Mouse (Mus musculus) spleen, postnatal 10 days (tissue): Measurements from ENCODE around the gene Arrdc3.
"Not testable (repeated sequence)": the region's sequence is repeated elsewhere in the genome, so short reads cannot be mapped to it uniquely, and the experiment has no call there.

ENCODE experiments used
- DNase-seq, 2 experiments: peaks; one replicate each; pipeline ENCODE4 v3.0.0; 2021 to 2022; ENCODE audit warnings: low spot score in 2 of 2

Gene Arrdc3

DNA sequence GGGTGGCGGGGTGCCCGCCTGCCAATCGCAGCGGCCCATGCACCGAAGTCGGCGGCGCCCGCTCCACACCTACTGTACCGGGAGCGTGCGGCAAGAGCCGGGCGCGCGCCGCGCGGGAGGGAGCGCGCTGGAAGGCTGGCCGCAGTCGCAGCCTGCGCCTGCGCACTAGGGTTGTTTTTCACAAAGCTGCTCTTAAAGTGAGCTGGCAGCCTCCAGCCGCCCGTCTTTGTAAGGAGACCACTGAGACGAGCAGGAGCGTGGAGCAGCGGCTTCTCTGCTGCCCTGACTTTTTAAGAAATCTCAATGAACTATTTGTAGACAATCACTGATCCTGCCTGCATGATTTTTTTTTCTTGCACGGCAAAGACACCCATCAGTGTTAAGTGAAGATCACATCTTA is at the start of gene Arrdc3:
Gene Arrdc3, plus strand, starts transcription at position 195 of the 400 bp plus-strand sequence.
- DNase-seq, result peak; percentile 94 to 98

DNA sequence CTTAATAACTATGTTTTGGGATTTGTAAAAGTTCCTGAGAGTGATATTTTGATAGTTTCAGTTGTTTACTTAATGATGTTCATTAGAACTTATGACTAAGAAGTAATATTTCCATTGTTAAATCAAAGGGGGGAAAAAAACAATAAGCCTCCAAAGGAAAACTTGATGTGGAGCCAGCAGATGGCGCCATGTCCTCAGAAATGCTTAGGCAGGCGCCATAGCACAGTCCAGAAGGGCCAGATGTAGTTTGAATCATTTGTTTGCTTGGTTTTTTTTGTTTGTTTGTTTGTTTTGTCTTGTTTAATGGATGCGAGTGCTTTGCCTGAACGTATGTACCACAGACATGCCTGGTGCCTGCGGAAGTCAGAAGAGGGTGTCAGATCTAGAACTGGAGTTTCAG is 21.0 kb upstream of the Arrdc3 start:
- peak; percentile 43 to 76 for DNase-seq

GRCm38 (mm10) chr13:80864195-80864594 is 19.0 kb upstream of the Arrdc3 start:
- no peak for DNase-seq

GRCm38 (mm10) chr13:80875126-80875525 is 8.1 kb upstream of the Arrdc3 start:
- DNase-seq, result no peak

DNA sequence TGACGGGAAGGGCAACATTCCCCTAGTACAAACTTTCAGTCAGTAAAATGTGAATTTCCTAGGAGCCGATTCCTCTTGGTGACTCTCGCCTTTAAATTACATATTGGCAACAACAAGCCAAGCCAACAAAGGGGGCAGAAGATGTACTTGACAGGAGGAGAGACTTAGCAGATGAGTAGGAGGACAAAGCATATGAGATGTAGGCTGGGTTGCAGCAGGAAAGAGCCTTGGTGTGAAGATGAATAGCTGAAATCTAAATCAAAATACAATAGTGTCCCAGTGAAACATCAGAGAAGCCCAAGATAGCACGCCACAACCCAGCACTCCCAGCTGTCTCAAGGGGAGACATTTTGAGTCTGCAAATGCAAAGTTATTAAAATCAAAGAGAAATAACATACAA is 2.4 kb upstream of the Arrdc3 start:
- no peak for DNase-seq

DNA sequence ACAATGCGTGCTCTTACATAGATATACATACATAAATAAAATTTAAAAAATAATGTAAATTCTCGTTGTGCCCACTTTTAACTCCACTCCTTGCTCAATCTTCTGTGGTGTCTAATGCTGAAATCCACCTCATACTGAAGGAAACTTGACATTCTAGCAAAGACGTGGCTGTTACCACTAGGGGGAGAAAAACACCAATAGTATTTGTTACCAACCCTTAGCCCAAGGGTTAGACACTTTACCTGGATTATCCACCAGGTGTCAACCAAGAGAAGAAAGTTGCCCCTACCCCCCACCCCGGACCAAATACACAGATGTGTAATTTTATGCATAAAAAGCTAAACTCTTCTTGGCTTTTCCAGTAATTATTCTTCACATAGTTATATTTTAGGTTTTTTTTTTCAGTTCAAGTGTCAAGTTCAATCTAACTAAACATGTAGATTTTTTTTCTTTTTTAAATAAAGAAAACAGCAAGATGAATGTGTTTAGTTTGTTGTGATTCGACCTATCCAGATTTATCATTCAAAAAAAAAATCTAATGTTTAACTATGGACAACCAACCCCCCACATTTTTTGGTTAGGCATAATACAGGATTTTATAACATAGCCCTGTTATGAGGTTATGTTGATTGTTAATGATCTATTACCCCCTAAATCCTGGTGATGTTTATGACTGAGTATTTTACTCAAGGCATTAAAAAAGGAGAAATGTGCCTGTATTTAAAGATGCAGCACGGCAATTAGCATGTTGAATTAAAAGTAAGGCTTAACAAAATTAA is 1.3 kb upstream of the Arrdc3 start:
- peak; percentile 14 to 55 for DNase-seq

- DNase-seq, result peak in 1 of 2 experiments; percentile 75
Measured at GRCm38 (mm10) chr13:80882716-80883135, 458 bp upstream of the Arrdc3 start.

DNA sequence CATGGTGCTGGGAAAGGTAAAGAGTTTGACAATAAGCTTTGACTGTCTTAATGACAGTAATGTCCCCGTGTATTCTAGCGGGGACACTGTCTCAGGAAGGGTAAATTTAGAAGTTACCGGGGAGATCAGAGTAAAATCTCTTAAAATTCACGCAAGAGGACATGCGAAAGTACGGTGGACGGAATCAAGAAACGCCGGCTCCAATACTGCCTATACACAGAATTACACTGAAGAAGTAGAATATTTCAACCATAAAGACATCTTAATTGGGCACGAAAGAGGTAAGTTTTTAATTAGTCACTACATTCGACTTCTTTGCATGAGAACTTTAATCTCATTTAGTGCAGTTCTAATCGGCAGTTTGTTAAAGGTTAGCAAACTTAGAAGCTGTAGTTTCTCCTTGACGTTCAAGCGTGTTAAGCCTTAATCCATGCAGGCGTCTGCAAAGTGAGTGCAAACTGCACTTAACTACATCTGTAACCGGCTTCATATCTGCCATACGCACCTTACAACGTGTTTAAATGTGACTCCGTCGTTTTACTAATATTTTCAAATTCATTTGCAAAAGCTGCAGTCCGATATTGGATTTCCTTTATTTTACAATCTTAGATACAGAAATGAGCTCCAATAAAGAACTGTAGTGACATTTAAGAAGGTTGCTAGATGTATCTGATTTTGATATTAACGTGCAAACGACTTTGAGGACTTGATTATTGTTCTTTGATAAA is 629 bp downstream of the Arrdc3 start:
- DNase-seq, result peak; percentile 36 to 48

DNA sequence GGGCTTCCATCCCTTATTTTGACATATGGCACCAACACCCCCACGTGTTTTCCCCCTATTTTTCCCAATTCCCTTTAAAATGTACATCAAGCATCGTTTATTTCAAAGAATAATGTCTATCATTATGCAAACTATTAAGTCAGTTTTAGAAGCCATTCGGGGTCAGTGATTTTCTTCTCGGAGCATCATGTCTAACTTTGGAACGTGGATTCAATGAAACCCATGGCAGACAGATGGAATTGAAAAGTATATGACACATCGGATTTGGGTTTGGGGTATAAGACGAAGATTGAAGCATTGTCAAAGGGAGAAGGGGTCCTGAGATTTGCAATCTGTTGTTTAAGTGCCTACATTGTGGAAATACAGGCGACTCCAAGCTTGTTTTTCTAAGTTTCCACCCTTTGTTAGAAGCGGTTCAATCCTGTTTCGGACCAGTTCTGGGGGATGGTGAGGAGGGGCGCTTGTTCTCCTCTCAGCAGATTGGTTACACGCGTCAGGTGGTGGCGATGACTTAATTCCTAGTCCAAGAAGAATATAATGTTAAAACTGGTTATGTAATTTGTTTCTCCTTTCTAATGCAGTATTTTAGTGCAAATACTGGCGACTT is 1.3 kb downstream of the Arrdc3 start:
- DNase-seq, result peak; percentile 52 to 80

DNA sequence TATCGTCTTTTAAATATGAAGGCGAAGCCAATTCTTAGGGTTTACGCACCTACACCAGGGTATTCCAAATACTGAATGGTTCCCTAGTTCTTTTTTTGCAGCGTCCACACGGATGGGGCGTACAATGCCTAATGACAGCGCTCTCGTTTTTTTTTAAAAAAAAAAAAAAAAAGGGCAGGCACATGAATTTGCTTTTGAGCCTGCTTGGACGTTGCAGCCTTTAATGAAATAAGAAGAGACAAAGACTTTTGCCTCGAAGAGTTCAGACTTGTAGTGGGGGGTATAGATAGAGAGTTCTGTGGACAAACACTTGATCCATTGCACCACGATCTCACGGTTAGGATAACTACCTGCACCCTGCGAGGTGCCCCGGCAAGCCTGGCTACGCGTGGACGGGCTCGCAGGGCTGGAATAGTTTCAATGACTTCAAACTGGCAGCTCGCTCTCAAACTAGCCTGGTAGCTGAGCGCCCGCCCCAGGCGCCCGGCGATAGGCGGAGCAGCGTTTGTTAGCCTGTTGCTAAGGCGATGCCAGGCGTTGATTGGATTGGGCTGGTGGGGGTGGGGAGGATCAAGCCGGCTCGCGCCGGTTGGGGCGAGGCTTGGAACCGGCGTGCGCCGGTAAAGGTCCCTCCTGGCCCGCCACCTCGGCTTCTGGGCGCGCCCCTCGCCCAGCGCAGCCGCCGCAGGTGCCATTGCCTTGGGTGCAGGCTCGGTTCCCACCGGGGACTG is 2.1 kb downstream of the Arrdc3 start:
- DNase-seq, result peak; percentile 91 to 96

- DNase-seq, result peak; percentile 91 to 98
Measured at GRCm38 (mm10) chr13:80885834-80886663, 2.9 kb downstream of the Arrdc3 start.

DNA sequence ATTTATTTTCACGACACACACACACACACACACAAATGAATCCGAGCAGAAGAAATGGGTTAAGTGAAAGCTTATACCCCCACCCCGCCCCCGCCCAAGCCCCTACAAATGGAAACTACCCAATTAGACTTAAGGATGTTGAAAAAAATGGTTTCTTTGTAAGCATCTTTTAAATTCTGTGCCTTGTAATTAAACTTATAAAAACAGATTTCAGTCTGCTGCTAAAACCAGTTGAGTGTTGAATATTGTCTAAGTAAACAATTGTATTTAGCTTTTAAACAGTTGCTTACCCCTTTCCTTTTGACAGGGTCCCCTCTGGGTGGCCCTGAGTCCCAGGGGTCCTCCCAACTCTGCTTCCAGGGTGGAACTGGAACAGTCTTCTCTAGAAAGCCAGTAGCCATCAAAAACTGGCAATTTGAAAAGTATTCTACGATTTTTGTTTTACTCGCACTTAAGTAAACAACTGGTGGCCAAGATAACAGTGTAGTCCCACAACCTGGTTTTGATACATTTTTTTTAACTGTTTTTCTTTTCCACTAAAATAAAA is 3.6 kb downstream of the Arrdc3 start:
- peak in 1 of 2 experiments; percentile 13 for DNase-seq

DNA sequence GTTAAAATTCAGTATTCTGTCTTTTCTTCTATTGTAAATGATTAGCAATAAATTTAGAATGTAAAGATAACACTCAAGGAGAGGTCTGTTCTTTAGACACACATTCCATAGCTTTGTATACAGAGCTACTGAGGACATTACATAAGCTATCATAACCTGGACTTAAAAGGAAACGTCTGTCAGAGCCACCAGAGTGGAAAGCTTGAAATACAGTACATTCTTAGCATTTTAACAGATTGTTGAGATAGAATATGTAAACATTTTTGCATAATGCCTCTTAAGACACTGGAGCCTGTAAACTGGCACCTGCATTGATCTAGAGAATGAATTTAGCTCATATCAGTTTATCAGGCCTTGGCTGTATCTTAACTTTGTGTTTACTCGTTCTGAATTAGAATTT is 4.7 kb downstream of the Arrdc3 start:
- no peak for DNase-seq

- not testable (repeated sequence) for DNase-seq
Measured at GRCm38 (mm10) chr13:80894928-80895327, 11.7 kb downstream of the Arrdc3 start.

DNA sequence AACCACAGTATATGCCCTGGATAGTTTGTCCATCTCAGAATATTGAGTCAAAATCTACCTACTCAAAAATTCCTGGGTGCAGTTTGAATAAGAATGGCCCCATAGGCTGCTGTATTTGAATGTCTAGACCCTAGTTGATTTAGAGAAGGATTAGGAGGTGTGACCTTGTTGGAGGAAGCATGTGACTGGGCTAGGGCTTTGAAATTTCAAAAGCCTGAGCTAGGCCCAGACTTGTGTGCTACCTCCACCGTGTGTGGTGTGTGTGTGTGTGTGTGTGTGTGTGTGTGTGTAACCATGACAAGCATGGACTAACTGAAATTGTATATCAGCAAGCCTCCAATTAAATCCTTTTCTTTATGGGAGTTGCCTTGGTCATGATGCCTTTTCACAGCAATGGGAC is 14.2 kb downstream of the Arrdc3 start:
- no peak for DNase-seq

DNA sequence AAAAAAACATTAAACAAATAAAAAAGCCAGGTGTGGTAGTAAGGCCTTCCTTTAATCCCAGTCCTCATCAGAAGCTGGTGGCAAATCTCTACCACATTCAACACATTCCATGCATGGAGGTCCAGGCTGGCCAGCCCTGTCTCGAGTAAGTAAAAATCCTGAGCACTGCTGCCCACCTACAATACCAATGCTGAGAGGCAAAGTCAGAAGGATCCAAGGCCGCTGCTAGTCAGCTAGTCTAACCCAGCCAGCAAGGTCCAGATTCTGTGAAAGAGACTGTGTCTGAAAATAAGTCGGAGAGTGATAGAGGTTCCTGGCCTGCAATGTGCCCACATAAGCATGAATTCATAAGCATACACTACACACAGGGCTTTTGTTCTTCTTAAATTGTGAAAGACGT is 14.9 kb downstream of the Arrdc3 start:
- DNase-seq, result no peak

- no peak for DNase-seq
Measured at GRCm38 (mm10) chr13:80899435-80900029, 16.3 kb downstream of the Arrdc3 start.

DNA sequence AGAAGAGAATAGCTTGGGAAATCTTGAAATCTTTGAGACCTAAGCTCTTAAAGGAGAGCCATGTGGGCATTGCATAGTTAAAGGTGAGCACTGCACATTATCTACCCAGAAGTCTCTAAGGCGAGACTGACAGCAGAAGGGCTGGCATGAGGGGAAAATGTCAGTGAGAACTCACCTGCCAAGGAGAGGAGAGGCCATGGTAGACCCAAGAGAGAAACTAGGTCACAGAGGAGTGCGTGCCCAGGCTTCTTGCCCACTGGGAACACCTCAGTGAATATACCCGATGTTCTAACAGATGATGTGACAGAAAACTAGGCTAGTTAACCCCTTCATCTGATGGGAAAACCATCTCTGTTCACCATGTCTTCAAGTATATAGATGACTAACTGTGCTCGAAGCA is 18.2 kb downstream of the Arrdc3 start:
- no peak for DNase-seq

DNA sequence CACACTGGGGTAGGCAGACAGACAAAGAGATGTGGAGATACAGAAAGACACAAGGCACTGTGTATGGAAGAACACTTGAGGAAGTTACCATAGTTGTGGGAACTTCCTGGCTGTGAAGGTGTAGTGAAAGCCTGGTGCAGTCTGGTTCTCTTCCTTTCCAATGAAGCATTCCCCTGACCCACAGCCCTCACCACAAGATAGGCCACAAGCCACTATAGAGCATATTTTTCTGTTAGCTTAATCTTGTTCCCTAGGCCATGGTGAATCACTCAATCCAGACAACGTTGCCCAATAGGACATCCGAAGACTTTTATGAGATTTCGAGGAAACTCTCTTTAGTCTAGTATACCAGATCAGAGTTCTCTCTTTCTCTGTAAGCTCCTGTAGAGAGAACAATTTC is 19.6 kb downstream of the Arrdc3 start:
- no peak for DNase-seq

DNA sequence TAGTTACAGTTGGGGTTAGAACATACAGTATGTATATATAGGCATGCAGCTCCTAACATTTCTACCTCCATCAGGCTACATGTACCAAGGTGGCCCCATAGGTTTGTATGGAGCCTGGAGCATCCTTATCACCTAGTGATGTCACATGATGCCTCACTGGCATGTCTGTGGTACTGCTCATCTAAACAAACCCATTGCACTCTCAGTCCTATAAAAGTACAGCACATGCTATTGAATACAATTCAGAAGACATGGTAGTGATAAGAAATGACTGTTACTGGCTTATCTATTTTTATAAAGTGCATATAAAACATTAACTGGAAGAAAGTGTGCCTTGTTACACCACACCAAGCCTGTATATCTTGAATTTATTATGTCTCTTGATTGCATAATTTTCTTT is 30.2 kb downstream of the Arrdc3 start:
- DNase-seq, result no peak
